Mouse (Mus musculus) liver, adult 2 months (tissue): ENCODE results near the gene Tex48.

Experiments
- CTCF ChIP-seq: fragments of 200-500 bp; IDR thresholded peaks from 2 replicates; pipeline ENCODE4 v1.5.1; 2011; ENCODE audit warnings: low read depth, low read length, control low read depth
- POLR2A ChIP-seq: fragments of 200-500 bp; IDR thresholded peaks from 2 replicates; pipeline ENCODE4 v1.6.1; 2011; ENCODE audit warnings: low read length, control low read depth; ENCODE audit not compliant: insufficient read depth; ENCODE audit errors: extremely low read depth

DNA sequence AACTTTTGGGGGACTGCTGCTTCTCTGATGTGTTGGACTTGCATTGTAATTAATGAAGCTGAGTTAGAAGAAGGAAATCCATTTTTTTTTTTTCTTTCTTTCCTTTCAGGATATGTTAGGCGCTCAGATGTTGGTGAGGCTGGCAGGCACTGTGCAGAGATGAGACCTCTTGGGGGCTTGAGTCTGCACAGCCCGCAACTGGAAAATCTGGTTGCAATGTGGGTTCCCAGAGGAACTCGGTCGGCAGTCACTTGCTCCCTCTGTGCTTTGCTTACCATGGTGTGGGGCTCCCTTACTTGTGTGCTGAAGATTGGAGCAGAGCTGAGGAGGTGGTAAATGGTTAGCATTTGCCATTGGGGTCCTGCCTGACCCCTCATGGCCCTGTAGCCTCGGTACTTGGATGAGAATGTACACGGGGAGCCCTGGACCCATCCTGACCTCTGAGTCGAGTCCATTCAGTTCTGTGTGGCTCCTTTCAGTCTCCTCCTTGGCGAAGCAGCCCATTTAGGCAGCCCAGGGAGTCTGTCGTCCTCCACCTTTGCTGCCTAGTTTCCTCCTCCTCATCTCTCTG lies 63.0 kb downstream of the Tex48 start:
- TF ChIP-seq CTCF (no peak), POLR2A (no peak)
